Mouse (Mus musculus): ENCODE measurements around the gene Ifnar1.

GRCm38 (mm10) chr16:91555017-91555605, 70.1 kb downstream of the Ifnar1 start:
- TF ChIP-seq TAL1 (IDR thresholded peaks at IDR 0.05; ENCODE audit: low read length) = no peak
- no peak for TF ChIP-seq GATA1 (IDR thresholded peaks at IDR 0.05; ENCODE audit: low read length)
